Mouse (Mus musculus): ENCODE data around the gene Zfp185.

Zfp185 gene

DNA sequence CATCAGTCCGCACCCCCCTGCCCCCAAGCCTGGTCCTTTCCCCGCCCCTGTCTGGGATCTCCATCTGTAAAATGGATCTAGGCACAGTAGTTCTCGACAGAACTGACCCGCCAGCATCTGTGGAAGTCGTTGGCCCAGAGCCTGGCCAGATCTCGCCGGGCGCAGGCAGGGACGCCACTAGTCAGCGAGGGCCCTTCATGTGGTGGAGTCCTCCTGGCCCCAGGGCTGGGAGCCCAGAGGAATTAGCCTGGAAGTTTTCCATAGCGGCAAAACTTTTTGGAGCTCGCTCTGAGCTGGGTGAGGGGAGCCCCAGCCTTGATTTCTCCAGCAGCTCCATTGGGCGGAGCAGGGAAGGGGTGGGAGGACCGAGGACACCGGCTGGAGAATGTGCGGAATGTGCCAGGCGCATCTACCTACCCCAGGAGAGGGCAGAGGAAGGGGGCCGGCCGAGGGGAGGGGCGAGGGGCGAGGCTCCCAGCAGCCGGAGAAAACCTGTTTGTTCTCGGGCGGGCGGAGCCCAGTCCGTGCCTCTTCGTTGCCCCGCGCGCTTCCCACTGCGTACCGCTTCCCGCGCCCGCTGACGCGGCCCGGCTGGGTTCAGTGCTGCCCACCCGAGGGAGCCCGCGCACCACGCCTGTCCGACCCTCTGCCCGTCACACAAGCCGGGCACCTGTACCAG is at the start of gene Zfp185:
Gene Zfp185, plus strand, starts transcription at position 499 of the 679 bp plus-strand sequence.
- peak; percentile 53 for DNase-seq (ENCODE audit: low read depth, low spot score)

DNA sequence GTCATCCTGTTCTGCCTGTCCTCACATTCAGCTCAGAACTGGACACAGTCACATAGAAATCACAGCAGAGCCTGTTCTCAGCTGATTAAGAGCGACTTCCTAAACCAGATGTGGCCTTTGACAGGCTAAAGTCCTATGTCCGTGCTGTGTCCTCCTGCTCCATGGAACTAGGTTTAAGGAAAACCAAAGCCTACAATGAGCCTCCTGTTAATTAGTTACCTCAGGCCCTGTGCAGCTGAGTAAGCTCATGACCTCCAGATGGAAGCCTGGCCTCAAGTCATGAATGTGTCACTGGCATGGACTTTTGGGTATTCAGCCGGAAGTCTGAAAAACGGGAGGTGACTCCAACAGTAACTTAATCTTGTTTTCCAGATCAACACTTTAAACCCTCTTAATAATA is 33.7 kb upstream of the Zfp185 start:
- no peak for DNase-seq (ENCODE audit: low read depth, low spot score)

DNA sequence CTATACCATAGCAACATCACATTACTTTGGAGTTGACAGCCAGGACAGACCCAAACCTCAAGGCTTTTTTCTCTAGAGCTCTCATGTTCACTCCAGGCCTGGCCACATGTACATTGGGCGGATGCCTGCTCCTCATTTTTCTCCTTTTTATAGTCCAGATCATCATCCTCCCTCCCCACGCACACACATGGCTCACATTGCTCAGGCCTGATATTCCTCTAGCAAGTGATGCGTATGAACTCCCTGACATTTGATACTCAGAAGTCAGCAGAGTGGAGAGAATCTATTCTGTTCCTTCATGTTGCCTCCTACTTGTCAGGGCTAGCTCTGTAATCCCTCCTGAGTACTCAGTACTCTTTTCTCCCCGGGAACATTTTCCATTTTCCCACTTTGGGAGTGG is 30.7 kb upstream of the Zfp185 start:
- DNase-seq (ENCODE audit: low read depth, low spot score) = no peak

DNA sequence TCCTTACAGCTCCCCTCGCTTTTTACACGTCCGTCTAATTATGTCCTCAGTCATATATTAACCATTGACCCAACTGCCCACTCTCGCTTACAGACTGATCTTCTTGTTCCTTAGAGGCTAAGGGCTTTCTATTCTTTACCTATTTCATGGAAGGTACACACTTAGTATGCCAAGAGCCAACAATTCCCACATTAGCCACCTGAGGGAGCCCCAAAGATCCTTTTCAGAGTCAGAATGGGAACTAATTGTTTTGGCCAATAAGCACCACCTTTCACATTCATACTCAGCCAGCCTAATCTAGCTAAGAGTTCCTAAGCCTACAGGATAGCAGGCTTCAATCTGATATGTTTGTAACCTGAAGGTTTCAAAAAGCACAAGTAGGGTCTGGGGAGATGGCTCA is 26.7 kb upstream of the Zfp185 start:
- peak; percentile 11 for DNase-seq (ENCODE audit: low read depth, low spot score)

DNA sequence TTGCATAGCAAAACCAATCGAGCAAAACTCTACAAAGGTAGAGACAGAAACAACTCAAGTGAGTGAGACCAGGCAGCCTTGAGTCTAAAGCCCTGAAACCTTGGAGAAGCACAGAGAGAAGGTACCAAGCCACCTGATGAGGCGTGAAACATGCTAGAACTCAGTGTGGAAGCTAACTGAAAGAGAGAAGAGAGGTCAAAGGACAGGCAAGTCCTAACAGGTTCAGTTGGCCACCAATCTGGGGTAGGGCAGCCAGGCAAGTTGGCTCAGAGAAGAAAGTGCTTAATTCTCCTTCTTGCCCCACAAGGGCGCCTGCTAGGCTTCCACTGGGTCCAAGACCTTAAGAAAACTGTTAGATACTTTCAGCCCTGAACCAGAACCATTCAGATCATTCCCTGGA is 25.6 kb upstream of the Zfp185 start:
- DNase-seq (ENCODE audit: low read depth, low spot score) = no peak

DNA sequence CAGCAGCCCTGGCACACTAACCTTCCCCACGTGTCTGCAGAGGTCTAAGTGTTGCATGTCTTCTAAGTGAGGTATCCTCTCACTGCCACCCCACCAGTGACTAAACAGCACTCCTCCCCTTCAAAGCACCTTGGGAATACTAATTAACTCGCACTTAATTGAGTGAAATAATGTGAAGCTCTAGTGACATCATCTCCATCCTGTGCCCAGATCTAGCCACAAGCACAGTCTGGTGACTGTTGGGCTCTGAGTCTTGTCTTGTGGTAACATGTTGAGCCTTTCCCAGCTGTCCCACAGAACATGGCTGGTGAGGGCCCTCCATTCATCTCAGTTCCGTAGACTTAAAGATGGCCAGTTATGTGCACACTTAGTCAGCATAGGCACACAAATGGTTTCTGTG is 24.4 kb upstream of the Zfp185 start:
- DNase-seq (ENCODE audit: low read depth, low spot score) = no peak

DNA sequence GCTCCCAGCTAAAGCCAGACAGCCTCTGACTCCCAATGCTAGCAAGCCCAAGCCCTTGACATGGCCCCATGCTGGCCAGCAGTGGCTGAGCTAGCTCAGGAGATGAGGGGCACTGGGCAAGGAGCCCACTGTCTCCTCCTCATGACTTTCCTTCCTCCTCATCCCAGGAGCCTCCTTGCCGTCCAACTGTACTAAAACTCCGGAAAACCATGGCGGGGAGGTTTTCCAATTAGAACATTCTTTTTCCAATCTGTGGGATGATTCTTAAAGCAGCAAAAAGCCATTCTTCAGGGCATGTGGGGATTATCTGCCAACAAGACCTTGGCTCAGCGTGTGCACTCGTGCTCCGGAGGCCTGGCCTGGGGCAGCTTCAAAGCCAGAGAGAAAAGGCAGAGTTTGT is 4.3 kb upstream of the Zfp185 start:
- DNase-seq (ENCODE audit: low read depth, low spot score) = no peak

DNA sequence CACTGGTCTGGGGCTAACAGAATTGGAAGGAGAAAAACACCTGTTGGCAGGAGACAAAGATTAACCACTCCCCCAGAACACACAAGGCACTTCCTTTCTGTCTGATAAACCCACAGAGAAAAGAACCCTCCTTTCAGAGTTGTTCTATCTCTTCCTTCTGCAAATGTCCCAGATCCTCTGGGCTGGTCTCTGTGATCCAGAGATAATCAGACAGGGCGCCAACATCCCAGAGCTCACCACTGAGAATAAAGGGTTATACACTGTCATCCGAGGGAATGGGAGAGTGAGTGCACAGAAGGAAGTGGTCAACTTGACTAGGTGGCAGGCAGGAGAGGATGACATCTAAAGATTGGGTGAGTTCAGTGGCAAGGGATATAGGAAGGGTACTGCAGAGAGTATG is 1.5 kb upstream of the Zfp185 start:
- DNase-seq (ENCODE audit: low read depth, low spot score) = no peak

DNA sequence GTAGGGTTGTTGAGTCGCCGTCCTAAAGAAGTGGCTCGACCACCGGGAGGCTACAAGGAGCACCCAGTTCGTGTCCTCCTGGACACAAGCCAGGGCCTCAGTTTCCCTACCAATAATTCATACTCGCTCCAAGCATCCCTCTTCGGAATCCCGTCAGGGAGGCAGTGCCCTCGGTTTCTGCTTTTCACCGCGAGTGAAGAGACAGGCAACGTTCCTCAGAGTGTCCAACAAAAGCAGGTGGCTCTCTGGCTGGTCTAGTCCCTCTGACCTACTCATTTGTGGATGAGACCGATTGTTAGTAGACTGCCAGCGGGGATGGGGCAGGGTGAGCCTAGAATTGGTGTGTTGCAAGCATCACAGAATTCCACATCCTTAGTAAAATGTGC is 374 bp downstream of the Zfp185 start:
- no peak for DNase-seq (ENCODE audit: low read depth, low spot score)

DNA sequence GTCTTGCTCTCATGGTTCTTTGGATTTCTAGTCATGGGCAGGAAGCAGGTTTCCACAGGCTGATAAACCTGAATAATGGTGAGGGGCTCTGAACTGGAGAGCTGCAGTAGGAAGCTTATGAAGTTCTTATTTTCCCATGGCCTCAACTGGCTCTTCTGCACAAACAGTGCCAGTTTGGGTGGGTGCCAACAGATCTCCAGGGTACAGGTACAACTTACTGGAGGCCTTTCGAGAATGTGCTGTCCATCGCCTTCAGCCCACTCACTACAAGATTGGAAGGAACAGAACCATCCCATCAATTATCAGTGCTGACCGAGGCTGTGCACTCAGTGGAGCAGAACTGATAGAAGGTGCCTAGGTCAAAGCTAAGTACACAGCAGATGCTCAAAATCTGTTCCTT is 1.3 kb downstream of the Zfp185 start:
- DNase-seq (ENCODE audit: low read depth, low spot score) = no peak

DNA sequence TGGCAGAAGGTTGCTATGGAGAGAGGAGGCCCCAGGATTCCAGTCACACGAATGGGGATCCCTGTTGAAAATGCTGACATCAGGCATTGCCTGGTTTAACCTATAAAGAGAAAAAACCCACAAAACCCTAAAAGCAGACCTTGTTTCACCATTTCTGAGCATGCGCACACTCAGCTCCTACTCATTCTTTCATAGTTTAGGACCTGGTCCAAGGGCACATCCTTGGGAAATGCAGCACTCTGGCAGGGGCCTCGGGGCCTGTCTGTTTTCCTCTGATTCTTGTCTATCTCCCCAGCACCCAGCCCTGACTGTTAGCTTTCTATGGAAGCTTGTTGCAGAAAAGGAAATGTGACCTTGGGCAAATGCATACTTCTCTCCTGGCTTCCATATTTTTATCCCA is 3.4 kb downstream of the Zfp185 start:
- no peak for DNase-seq (ENCODE audit: low read depth, low spot score)

DNA sequence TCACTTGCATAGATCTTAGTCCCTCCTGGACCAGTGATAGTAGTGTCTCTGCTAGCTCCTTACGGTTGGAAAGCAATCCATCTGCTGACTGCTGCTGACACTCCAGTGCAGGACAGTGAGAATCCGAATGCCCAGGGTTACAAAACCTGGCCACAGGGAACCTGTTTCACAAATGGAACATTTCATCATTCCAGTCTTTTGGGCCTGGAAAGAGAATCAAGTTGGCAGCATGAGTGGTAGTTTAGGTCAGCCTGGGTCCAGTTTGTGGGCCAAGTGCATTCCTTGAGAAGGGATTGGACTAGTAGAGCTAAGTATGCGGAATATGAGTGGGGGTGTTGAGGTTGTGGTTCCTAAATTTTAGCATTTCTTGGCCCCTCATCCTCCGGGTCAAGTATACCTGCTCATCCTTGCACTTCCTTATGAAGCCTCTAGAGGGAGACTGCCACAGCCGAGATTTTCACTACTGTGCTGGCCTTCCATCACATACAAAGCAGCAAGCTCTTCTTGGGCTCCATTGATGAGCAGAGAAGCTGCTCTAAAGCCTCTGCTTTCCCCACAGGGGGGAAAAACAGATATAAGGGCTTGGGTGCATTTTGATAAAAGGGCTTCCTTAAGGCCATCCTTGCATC is 5.3 kb downstream of the Zfp185 start:
- peak; percentile 42 for DNase-seq (ENCODE audit: low read depth, low spot score)

DNA sequence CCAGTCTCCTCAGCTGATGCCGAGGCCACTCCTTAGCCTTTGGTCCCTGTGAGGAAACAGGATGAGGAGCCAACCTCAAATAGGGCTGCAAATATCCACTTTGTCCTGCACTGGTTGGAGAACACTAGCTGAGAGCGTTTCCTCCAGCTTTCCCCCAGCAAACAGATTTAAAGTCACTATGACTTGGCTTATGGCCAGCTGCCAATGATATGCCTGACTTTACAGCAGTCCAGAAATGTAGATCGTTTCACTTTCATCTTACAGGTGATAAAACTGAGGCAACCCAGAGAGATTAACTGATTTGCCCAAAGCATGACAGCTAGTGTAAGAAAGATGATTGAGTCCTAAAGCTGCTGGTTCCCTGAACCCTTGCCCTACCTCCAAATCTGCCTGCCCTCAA is 8.4 kb downstream of the Zfp185 start:
- DNase-seq (ENCODE audit: low read depth, low spot score) = no peak

DNA sequence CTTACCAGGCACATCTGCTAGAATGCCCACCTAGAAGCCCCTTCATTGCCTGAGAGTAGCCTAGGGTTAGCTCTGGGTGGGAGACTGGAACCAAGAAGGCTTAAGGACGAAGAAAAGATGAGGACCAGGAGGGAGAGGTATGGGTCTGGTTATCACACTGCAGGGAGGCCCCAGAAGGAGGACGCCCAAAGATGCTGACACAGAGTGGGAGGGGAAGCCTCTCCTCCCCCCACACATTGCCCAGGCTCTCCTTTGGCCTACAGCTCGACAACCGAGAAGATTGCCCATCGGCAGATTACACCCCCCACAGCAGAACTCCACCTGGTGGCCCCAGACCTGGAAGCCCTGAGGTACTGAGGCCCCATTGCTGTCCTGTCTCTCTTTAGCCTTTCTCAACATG is 16.0 kb downstream of the Zfp185 start:
- no peak for DNase-seq (ENCODE audit: low read depth, low spot score)

DNA sequence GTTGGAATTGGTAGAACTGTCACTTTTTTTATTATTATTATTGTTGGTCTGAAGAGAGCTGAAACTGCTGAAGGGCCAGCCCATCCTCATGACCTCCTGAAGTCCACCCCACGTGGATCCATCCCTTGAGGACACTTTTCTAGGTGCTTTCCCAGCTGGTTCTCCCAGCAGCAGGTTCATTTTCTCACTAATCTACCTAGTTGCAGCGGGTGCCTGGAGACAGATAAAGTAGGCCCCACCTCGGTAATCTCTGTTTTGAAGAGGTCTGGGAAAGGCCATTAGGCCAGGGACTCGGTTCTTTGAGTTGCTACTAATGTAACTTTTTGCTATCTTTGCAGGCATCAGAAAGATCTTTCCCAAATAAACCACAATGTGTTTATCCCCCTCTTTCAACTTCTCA is 18.5 kb downstream of the Zfp185 start:
- DNase-seq (ENCODE audit: low read depth, low spot score) = no peak

DNA sequence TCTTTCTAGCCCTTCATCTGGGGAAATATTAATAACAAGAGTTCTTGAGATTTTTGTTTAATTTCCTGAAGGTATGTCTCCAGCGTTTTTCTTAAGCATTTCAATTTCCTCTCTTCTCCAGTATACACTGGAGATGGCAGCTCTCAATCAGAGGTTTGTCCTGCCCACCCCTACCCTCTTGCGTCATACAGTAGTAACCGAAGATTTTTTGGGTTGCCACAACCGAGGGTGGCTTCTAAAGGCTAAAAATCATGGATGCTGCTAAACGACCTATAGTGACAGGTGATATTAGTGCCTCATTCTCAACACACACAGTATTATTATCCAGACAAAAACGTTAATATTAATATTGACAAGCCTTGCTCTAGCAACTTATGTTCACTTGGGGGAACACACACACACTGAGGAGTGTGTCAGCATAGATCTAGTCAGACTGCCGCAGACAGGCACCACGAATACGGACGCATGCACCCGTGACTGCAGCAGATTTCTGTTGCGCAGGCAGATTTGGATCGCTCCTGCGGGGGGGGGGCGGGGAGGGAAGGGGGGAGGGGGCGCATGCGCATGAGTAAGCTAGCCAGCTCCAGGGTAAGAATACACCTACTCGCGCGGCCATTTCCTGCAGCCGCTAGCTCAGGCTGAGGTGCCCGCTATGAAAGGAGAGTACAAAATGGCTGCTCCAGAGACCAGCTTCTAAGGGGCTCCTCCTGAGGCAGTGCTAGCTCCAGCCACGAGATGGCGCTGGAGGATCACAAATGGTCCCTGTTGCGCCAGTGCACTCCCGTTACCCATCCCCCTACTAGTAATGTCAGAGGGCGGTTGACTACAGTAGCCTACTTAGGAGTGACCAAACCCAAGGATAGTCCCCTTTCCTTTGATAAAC is 20.7 kb downstream of the Zfp185 start:
- peak; percentile 95 for DNase-seq (ENCODE audit: low read depth, low spot score)

DNA sequence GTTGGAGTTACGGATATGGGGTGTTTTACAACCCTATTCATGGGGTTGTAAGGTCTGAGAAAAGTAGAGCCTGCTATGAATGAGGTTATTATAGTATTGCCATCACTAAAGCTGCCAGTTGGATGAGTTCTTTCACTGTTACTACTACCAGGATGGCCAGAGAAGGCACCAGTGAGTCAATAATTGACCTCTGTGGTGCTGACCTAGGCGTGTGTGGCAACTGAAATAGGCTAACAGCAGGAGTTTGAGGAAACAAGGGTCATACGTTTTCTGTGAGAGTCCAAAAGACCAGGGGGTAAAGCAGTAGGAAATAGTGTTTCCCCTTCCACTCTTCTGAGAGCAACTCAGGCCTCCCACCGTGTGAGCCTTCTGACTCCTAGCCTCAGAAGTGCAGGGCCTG is 25.7 kb downstream of the Zfp185 start:
- DNase-seq (ENCODE audit: low read depth, low spot score) = no peak

DNA sequence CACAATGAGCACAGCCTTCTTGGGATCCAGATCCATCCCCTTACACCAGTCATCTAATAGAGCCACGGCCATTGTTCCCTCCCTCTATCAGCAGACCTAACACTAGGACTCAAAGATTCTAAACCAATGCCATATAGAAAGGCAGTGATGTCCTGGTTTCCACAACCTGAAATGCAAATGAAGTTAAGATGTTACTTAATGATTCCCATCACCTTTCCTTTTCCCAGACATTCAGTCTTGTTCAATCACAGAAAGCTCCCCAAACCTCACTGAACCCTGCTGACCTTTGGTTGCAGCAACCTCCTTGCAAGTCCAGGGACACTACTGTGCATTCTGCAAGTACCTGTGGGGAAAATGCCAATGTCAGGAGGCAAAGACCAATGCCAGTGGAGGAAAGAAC is 49.9 kb downstream of the Zfp185 start, which contains the start of gene Pnma5:
Gene Pnma5, minus strand, starts transcription at position 101 of the 400 bp plus-strand sequence.
- DNase-seq (ENCODE audit: low read depth, low spot score) = no peak

DNA sequence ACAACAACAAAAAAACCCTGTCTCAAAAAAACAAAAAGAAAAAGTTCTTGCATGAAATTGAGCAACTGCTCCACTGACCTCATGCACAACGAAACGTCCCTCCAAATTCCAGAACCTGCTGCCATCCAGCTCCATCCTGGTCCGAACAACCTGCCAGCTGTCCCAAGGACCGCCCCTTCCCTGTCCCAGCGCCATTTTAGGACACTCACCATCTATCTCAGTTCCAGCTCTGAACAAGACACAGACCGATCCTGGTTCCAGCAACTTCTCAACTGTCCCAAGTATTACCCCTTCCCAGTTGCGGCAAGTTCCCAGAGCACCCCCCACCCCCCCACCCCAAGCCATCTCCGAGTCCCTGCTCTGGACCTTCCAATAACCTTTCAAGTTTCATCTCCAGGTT is 51.7 kb downstream of the Zfp185 start:
- DNase-seq (ENCODE audit: low read depth, low spot score) = no peak

DNA sequence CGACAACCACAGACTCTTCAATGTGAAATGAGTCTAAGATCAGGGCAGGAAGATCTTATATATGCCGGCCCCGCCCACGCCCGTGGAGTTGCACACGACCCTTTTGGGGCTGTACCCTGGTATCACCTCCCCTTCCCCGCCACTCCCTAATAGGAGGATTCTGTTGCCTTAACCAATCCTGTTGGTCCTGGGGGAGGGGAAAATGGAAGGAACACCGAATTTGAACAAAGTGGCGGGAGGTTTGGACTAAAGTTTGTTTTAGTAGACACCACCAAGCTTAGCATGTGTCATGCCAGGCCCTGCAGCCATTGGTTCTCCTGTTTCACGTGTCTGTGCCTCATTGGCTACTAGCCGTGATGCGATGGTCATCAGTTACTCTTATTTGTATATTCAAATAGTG is 52.5 kb downstream of the Zfp185 start:
- DNase-seq (ENCODE audit: low read depth, low spot score) = no peak

DNA sequence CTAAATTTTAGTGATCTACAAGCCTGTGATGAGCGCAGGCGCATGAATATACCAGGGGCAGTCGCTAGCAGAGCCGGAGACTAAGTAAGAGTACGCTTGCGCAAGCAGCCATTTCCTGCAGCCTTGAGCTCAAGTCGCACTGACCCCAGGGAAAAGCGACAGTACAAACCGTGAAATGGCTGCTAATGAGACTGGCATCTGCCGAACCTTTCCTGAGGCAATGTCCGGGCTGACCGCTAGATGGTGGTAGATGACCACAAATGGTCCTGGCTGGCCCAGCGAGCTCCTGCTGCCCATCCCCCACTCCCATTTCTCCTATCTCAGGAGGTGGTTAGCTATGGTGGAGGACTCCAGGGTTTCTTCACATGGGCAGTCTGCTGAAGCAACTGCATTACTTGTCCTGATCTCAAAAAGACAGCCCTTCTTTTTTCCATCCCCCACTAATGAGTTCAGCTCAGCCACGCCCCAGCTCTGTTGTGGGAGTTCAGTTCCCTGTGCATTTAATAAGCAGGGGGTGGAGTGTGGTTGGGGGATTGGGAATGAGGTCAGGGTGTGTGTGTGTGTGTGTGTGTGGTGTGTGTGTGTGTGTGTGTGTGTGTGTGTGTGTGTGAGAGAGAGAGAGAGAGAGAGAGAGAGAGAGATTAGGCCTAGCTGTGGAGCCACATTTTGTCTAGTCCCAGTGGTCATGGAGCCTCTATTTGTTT is 66.9 kb downstream of the Zfp185 start:
- DNase-seq (ENCODE audit: low read depth, low spot score) = peak; percentile 92

DNA sequence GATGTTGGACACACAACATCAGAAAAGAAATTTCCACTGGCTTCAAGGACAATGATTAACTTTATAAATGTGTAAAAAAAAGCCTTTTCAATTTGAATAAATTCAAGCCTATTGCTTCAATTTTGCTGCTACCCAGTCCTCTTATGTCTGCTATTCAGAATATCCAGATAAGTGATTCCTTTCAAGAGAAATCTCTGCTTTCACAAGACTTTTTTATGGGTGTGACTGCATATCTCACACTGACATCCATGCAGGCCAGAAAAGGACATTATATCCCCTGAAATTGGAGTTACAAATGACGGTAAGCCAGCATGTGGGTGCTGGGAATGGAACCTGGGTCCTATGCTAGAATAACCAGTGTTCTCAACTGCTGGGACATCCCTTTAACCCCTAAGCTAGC is 74.4 kb downstream of the Zfp185 start:
- no peak for DNase-seq (ENCODE audit: low read depth, low spot score)

All from CD4-positive, CD25-positive, alpha-beta regulatory T cell, adult 2 months (primary cell).